Mouse (Mus musculus) gastrocnemius, postnatal 25 days (tissue): ENCODE results near the gene Naa80. TPM values are rescaled to one million over a fixed set of nuclear protein-coding genes. Genes with fewer than 3 reads are reported as not detected.
"Not testable (repeated sequence)": the region's sequence is repeated elsewhere in the genome, so short reads cannot be mapped to it uniquely, and the experiment has no call there.

Experiments used
- DNase-seq: peaks from one replicate; pipeline ENCODE4 v3.0.0; 2022
- total RNA-seq, 2 experiments: library from RNA; stranded (reverse); gene quantifications; 1 replicate in 1 of 2; 2 replicates in 1 of 2; pipeline ENCODE4 v1.2.3; 2021

Gene Naa80
- total RNA-seq, 2 experiments from 2014 or later, result 10.4 to 13.4 TPM

DNA sequence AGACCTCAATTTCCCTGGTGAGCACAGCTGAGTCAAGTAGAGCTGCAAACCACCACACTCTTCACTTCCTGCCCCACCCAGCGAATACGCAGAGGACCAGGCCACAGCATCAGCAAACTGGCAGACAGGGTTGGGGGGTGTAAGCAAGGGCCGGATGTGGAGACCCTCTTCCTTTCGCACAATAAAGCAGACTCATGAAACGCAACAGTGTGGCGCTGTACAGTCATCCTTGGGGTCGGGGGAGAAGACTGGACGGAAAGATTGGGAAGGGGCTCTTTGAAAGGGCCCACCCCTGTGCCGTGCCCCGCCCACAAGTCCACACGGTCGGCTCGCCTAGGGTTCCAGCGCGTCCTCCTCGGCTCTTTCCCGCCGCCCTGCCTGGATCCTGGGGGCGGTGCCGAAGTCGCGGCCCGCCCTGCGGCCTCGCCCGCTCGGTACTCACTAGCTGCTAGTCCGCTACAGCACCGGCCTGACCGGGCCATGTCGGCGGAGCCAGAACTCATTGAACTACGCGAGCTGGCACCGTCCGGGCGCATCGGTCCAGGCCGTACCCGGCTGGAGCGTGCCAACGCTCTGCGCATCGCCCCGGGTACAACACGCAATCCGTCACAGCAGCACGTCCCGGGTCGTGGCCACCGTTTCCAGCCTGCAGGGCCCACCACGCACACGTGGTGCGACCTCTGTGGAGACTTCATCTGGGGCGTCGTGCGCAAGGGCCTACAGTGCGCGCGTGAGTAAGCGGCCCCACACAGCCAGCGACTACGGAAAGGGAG lies 27.4 kb upstream of the Naa80 start, which contains the start of gene Rassf1:
TSS of gene Rassf1 (plus strand) at position 439 of the 773 bp plus-strand sequence.
- peak; percentile 75 for DNase-seq

DNA sequence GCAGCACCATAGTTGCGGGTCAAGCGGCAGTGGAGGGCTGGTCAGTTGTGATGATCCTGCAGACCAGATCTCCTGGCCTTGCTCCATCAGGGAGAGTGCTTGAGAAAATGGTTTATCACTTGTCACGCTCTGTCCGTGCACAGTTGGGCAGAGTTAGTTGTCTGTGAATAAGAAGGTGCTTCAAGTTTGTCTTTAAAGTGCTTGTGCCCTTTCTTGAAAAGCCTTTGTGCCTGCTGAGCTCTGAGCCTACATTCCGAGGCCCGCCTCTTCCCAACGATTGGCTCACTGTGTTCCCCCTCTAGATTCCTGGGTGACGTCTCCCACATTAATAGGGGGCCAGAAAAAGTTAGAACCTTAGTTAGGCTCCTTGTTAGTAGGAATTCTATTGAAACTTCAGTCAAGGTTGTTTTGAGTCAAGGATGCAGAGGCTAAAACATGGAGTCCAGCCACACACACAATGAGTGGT lies 26.8 kb upstream of the Naa80 start:
- DNase-seq, result no peak

DNA sequence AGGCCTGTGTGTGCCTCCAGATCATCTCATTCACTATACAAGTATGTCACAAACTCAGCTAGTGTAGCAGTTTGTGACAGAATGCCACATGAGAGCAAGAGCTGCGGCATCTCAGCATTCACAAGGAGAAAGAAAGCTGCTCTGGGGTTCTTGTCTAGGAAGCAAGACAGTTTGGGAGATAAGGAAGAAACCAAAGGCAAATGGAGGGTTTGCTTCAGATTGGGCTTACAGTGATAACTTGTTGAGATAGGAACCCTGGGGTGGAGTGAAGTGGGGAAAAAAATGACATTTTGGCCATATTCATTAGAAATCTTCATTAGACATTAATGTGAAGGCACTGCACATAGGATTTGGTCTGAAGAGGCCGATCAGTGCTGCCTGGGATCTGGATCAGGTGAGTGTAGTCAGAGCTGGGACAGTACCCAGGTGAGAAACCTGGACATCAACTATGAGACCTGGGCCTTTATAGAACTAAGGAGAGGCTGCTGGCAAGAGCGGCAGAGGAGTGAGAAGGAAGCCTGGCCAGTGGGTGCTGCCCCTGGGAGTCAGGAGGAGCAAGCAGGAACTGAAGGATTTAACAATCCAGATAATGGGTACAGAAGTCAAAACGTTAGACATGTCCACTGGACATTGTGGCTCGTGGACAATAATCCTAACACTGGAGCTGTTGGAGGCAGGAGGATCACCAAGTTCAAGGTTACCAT lies 25.8 kb upstream of the Naa80 start:
- no peak for DNase-seq

DNA sequence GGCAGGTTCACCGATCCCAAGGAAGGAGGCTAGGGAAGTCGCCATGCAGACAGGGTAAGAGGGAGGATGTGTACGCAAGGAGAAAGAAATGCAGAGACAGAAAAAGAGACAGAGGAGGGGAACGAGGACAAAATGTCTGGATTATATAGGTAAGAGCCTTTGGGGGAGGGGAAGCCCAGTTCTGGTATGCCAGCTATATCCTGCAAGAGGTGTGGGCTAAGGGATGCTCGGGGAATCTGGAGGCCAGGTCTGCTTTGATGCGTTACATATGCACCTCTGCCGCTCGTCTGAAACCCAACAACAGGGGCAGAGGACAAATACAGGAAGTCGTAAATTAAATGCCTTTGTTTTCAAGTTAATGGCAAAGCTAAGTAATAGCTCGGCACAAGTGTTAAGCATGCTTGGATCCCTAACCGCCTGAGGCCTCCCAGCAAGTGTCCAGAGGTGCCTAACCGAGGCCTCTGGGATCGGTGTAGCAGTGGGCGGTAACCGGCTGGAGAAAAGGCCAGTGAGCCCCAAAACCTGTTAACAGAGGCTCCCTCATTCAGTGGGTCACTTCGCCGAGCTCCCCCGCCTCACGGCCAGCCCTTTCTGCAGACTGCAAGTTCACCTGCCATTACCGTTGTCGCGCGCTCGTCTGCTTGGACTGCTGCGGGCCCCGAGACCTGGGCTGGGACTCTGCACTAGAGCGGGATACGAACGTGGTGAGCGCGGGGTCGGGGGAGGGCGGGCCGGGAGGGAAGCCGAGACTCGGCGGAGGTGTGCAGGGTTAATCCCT lies 25.0 kb upstream of the Naa80 start:
- DNase-seq, result no peak

DNA sequence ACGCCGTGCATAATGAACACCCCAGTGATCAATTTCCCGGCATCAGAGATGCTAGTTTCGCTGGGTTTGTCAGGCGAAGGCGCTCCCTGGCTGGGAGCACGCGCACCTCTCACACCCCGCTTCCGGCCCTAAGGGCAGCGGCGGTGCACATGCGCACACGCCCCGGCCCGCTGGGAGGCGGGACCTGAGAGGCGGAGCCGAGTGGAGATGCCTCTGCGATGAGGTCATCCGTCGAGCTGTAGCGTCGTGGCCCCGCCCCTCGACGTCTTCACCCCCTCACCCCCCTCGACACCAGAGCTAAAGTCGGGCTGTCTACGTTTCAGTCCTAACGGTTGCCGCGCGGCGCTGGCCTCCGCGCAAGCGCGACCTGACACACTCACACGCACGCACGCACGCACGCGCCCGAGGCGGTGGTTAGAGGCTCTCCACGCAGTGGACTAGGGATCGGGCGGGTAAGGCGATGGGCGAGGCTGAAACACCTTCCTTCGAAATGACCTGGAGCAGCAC lies 24.3 kb upstream of the Naa80 start:
- peak; percentile 96 for DNase-seq

DNA sequence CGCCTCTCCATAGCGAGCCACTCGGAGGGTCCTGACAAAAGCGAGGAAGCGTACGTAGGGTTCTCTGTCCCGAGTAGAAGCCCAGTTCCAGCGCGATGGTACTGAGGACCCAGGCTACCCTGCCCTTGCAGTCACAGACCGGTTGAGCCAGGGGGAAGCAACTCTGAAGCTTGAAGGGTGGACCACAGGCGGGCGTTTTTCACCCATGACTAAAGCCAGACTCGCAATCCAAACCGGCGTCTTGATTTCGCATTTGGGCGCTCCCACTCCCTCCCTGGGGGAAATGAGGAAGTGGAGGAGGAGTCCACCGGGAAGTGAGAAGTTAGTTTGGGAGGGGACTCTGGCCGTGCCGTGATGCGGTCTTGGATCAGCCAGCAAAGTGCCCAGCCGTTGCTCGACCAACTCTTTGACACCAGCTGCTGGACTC lies 23.6 kb upstream of the Naa80 start:
- peak; percentile 74 for DNase-seq

DNA sequence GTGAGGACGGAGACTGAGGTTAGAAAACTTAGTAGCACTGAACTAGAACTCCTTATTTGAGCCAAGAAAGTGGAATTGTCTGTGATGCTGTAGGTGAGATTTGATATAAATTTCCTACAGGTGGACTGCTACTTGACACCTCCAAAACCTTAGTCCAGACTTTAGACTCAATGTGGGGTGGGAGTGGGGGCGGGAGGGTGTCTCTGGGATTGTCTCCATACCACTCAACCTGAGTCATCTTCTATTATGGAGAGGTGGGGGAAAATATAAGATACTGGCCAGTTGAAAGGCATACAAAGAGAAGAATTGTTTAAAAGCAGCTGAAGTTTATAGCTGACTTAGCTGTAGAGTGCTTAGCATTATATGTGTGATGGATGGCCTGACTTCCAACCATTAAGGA lies 23.0 kb upstream of the Naa80 start:
- DNase-seq, result no peak

DNA sequence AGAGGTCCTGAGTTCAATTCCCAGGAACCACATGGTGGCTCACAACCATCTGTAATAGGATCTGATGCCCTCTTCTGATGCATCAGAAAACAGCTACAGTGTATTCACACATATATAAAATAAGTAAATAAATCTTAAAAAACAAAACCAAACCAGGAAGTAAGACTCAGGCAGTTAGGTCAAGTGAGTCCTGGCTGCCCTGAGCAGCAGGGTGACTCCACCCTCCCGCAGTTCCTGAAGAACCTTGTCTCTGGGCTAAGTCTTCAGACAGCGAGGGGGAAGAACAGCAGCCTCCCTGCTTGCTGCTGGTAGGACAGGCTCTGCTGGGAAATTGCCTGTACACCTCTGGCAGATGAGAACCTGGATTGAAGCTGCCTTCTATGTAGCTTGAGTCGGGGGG lies 22.3 kb upstream of the Naa80 start:
- DNase-seq, result no peak

DNA sequence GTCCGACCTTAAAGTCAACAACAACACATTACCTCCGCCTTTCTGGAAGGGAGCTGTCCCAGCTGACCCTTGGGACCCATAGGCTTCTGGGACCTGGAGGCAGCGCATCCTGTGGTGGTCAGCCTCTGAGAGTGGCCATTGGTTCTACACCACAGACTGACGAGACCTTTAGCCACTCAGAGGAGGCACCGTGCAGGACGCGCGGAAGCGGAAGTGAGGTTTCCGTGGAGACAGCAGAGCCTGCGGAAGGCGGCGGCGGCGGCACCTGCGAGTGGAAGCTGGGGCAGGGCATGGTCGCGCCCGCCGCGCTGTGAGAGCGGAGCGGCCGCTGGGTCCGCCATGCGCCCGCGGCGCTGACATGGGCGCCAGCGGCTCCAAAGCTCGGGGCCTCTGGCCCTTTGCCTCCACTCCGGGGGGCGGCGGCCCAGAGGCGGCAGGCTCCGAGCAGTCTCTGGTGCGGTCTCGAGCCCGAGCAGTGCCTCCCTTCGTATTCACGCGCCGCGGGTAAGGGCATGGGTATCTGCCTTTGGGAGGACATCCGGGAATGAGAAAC lies 15.6 kb upstream of the Naa80 start, which contains the start of gene Tusc2:
TSS of gene Tusc2 (plus strand) at position 227 of the 553 bp plus-strand sequence.
- DNase-seq, result peak; percentile 95

DNA sequence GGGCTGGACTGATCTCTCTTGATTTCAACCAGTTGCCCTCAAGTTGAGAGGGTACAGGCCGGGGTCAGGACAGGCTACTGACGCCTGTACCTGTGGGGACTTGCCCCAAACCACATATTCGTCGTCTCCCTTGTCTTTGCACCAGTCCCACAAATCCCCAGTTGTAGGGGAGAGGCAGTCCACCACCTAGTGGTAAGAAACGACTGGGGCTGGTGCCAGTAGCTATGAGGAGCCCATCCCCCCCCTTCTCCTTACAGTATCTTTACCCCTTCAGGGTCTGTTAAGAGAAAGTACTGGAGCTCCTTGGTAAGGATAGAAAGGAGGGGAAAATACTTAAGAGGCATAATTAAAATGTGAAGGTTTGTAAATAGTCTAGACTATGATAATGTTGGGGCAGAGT lies 13.1 kb upstream of the Naa80 start:
- not testable (repeated sequence) for DNase-seq

DNA sequence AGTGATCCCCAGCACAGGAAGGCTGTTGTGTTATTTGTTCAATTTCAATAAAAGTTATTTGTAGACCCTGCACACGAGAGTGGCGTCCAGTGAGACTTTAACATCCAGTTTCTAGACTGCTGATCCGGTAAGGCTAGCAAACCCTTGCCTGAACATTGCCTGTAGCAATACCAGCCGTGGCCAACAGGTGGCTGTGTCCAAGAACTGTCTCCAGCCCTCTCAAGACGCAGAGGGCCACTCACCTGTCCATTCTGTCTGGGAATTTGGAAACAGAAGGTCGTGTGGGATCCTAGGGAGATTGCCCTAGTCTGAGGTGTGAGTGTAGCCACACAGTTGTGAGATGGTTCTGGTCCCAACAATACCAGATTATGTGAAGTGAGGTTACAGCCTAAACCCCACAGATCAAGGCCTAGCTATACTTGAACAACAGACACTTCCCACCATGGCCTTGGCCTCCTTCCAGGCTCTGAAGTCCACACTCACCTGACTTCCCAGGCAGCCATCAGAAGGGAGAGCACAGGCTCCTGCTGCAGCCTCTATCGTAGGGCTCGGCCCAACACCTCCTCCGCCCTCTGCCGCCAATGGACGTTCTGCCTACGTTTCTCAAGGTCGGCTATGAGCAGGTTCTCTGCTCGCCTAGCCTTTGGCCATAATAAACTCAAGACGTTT lies 12.5 kb upstream of the Naa80 start:
- DNase-seq, result no peak

DNA sequence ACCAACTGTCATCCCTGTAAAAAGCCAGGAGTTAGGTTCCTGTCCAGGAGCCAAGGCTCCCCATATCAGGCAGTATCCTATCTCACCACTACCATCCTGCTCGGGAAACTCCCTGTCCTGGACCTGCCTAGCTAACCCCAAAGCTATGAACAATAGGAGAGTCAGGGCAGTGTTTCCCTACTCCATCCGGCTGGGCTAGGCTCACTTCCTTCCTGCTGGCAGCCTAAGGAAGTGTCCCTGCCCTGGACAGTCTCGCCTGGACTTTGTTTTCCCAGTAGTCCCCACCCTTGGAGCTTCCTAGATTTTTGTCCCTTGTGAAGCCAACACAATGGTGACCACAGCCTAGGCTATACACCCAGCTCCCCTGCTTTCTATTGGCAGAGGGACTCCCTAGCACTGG lies 11.8 kb upstream of the Naa80 start:
- DNase-seq, result peak; percentile 62

DNA sequence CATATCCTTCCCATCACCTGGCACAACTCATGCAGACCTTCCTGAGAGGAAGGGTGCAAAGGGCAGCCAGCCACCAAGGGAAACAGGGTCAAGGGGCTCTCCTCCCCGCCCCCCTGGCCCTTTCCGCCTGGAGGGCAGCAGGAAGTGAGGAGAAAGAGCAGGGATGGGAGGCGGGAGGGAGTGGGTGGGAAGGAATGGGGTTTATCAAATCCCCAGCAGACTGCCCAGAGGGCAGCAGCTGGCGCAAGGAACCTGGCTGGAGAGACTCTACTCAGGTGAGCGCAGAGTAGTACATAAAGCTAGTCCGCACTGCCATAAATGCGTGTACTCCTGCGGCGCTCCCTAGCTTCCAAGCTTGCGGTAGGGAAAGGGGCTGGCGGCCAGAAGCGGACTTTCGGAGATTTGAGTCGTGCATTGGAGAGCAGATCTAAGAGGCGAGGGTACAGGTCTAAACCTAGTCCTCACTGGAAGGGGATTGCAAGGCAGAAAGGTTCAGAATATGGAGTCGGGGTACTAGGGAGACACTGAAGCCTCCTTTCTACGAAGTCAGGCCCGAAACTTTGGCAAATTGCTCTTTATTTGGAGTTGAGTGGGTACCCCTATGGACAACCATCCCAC lies 10.9 kb upstream of the Naa80 start, which contains the start of gene Hyal2:
TSS of gene Hyal2 (plus strand) at position 244 of the 618 bp plus-strand sequence.
- DNase-seq, result no peak

DNA sequence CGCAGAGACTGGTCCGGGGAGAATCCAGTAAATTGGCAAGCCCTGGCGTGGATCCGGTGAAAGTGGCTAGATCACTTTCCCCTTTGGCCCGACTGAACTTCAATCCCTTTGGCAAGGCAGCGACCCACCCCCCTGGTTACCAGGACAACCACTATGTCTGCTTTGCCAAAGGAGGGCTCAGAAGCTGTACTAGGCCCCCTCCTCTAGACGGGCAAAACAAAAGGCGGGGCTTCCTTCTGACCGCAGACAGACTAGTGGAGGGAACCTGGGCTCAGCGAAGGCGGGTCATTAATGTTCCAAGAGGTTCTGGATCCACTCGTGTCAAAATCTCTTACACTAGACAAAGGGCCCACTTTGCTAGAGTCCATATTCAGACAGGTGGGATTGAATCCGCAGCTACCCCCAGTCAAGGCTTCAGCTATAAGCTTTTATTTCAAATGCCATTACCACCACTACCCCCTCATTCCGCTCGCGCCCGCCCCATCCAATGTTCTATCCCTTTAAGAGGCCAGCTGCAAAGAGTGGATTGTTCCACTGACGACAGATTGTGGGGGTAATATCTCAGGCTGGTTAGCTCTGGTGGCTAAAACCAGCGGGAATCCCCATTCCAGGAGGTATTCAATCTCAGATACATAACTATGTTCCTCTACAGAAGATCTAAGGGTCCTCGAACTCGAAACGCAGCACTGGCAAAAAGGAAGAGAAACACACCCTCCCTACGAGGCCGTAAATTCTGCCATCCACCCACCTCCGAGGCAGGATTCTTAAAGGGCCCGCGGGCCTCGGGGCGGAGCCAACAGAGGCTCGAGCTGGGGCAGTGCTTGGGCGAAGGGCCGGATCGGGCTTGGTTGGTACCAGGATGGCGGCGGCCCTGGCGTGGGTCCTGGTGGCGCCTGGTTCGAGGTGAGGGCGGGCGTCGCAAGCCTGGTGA lies 10.1 kb upstream of the Naa80 start:
- peak; percentile 84 for DNase-seq

DNA sequence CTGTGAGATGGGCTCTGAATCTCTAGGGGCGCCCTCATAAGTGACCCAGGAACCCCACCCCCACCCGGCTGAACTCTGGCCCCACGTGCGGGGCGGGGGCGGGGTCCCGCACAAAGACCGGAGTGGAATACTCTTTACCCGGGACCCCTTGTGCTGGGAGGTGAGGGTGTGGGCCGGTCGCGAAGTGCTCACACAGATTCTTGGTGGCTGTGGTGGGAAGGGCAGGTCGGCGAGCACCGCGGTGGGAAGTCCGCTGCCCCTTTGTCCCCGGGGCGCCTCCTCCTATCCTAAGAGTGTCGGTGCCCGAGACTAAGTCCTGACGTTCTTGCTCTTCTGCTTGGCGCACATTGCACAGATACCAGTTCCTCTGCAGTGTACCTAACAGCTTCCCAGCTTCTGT lies 9.4 kb upstream of the Naa80 start:
- DNase-seq, result no peak

DNA sequence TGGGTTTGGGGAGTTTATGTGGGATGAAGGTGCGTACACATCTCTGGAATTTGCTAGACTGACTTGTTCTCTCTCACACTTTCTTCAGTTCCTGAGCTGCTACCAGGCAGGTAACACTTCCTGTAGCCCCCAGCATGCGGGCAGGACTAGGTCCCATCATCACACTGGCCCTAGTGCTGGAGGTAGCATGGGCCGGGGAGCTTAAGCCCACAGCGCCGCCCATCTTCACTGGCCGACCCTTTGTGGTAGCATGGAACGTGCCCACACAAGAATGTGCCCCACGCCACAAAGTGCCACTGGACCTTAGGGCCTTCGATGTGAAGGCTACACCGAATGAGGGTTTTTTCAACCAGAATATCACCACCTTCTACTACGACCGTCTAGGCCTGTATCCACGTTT lies 8.7 kb upstream of the Naa80 start:
- no peak for DNase-seq

DNA sequence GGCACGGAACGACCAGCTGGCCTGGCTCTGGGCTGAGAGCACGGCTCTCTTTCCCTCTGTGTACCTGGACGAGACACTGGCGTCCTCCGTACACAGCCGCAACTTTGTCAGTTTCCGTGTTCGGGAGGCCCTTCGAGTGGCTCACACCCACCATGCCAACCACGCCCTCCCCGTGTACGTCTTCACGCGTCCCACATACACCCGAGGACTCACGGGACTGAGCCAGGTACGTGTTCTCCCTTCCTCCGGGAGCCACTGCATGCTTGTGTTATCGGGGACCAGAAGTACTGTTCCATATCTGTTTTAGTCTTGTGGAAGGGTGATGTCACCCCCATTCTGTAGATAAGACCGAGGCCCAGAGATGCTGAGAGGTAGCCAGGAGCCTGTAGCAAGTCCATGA lies 7.8 kb upstream of the Naa80 start:
- DNase-seq, result no peak

DNA sequence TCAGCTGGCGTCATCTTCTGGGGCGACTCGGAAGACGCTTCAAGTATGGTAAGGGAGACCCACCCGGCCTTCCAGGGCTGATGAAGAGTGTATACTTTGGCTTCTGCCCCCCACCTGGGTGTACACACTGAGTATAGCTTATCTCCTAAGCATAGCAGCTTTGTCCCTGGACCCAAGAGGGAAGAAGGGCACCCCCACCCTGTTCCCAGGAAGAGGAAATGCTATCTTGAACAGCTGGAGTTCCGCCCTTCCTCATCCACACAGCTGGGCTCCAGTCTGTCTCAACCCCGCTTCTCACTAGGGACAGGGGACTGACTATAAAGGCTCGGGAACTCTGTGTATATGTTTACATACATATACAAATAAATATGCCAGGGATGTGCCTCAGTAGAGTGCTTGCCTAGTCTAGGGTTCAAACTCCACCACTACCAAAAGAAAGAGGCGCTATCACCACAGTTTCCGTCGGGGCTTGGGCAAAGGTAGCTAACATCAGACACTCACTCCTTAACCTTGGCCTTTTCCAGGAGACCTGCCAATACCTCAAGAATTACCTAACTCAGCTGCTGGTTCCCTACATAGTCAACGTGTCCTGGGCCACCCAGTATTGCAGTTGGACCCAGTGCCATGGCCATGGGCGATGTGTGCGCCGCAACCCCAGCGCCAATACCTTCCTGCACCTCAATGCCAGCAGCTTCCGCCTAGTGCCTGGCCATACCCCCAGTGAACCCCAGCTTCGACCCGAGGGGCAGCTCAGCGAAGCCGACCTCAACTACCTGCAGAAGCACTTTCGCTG lies 7.0 kb upstream of the Naa80 start:
- DNase-seq, result no peak

DNA sequence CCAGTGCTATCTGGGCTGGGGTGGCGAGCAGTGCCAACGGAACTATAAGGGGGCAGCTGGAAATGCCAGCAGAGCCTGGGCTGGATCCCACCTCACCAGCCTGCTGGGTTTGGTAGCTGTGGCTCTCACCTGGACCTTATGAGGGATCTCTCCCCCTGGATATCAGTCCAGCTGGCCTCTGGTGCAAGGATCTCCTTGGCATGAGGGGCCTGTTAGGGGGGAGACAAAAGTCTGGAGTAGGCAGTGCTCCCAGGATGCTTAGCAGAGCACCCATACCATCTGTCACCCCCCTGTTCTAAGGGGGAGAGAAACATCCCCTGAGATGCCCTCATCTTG lies 6.4 kb upstream of the Naa80 start:
- no peak for DNase-seq
